Mouse (Mus musculus): ENCODE data around the gene Smoc2.

DNA sequence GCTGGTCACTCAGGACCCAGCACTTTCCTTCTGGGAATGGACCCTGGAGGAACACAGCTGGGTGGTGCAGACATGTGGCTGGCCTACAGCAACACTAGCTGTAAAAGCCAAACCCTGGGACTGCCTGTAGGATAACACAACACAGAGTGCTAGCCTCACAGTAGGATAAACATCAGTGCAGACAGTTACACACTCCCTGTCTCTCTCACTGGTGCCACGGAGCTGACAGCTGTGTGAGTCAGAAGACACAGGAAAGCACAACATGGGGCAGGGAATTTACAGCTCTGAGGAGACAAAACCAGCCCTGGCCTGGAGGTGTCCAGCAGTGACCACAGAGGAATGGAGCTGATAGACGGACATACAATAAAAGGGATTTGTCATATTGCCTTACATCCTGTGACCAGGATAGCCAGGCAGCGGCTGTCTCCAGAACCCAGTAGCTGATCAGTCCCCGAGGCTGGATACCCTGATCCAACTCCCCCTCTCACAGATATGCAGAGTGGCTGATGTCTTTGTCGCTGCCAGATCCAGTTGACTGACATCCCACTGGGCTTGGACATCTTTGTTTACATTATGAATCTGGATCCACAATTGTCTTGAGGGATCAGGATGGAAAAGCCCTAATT, 60.7 kb downstream of the Smoc2 start:
- TF ChIP-seq MAX (IDR thresholded peaks at IDR 0.05; ENCODE audit: low read length) (no peak), POLR2A (IDR thresholded peaks at IDR 0.05; ENCODE audit: low read depth, low read length) (no peak), EP300 (IDR thresholded peaks at IDR 0.05; ENCODE audit: low read length) (no peak), E2F4 (IDR thresholded peaks at IDR 0.05; ENCODE audit: insufficient replicate concordance, low read depth, low read length) (no peak)

Data from CH12.LX (cell line).